15 mouse cellular contexts compared by ENCODE assay signal in the genomic region with DNA sequence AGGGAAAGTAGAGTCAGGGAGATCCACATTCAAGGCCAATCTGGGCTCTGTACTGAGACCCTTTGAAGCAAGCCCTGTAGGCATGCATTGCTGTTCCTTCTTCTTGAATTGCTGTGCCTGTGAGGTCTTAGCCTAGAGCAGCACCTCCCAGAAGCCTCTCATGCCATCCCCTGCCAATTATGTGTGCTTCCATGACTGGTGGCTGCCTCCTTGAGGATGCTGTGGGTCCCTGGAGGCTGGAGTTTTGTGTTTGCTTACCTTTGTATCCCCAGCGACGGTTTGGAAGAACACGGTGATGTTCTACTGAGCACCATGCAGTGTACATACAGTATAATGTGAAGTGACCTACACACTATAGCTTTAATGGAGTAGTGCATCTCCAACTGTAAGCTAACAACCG.
"Had no signal": no experiment of that assay in that cellular context is flagged by ENCODE, and none has a peak within 500 bp of the region (broad histone marks: within the 10 kb centered on the region; RNA-seq: fewer than 3 reads in every experiment).

No protein-coding gene starts in this region.

- H3K9me3 ChIP-seq: kidney, embryonic 15.5 days; limb, embryonic 15.5 days; liver, embryonic 12.5 days; midbrain, embryonic 10.5 days; midbrain, embryonic 15.5 days; neural tube, embryonic 15.5 days had no signal

- H3K9ac ChIP-seq: kidney, embryonic 15.5 days; limb, embryonic 15.5 days; liver, embryonic 12.5 days; lung, embryonic 14.5 days; midbrain, embryonic 15.5 days; neural tube, embryonic 15.5 days had no signal

- H3K4me2 ChIP-seq: kidney, embryonic 15.5 days; limb, embryonic 15.5 days; liver, embryonic 12.5 days; lung, embryonic 14.5 days; midbrain, embryonic 15.5 days; neural tube, embryonic 15.5 days had no signal

- ATAC-seq: liver, embryonic 12.5 days; midbrain, embryonic 15.5 days had no signal

- DNase-seq: kidney, postnatal 14 days; lung, embryonic 14.5 days; lung, postnatal 10 days; lung, postnatal 4 days; right cerebral cortex, adult 18-20 months; right cerebral cortex, postnatal 25 days; thymus, adult 2 months; thymus, postnatal 25 days had no signal

- H3K4me3 ChIP-seq: kidney, embryonic 15.5 days; left cerebral cortex, adult 2 months; limb, embryonic 15.5 days; liver, embryonic 12.5 days; midbrain, embryonic 10.5 days; midbrain, embryonic 15.5 days; neural tube, embryonic 15.5 days had no signal

- H3K36me3 ChIP-seq: kidney, embryonic 15.5 days; limb, embryonic 15.5 days; liver, embryonic 12.5 days; midbrain, embryonic 10.5 days; midbrain, embryonic 15.5 days; neural tube, embryonic 15.5 days had no signal

- H3K27me3 ChIP-seq: kidney, embryonic 15.5 days; limb, embryonic 15.5 days; liver, embryonic 12.5 days; neural tube, embryonic 15.5 days had no signal

- H3K27ac ChIP-seq: kidney, embryonic 15.5 days; left cerebral cortex, adult 2 months; limb, embryonic 15.5 days; liver, embryonic 12.5 days; midbrain, embryonic 10.5 days; midbrain, embryonic 15.5 days; neural tube, embryonic 15.5 days had no signal
